Mouse (Mus musculus) mouse trophoblast stem cell (cell line): ENCODE results near the gene Bmper.

Source experiments
- in situ Hi-C, 2 experiments: fragments of 300-500 bp; cut with MseI, MboI; formaldehyde crosslinking; loops; 2 replicates in 1 of 2; 3 replicates in 1 of 2; pipeline ENCODE4 v1.15.1; 2025

Bmper gene

DNA sequence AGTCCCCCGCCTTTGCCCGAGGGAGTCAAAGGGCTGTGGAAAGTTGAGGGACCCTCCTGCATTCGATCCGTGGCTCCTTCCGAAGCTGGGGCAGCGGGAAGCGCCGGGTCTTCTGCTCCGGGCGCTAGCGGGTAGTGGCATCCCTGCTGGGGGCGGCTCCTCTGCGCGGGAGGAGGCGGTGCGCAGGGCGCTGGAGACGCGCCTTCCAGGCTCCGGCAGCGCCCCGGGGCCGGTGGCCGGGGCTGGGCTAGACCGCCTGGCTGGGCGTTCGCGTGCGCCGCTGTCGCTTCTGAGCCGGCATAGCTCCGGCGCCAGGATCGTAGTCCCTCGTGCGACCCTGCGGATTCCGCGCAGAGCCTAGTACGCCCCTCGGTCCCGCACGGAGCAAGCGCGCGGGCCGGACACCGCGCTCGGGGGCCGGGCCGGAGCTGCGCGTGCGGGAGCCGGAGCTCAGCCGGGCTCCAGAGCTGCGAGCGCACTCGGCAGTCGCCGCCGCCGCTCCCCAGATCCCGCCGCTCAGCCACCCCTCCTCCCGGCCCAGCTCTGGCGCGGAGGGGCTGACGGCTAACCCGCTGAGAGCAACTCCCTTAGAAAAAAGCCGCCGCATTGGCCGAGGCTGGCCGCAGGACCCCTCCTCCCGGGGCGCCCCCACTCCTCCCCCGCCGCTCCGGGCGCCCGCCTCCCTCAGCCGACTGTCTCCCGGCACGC lies at the start of gene Bmper:
TSS of gene Bmper (plus strand) at position 236 of the 708 bp plus-strand sequence.
- in situ Hi-C loops, result loop anchor here (25.0 kb wide), 1 partner anchor 511 kb away; no protein-coding TSS in a partner anchor

GRCm38 (mm10) chr9:23177476-23177875 lies 45.4 kb upstream of the Bmper start:
- in situ Hi-C loops, result no loop called here

- in situ Hi-C loops, result no loop called here
These were observed 35.7 kb upstream of the Bmper start for GRCm38 (mm10) chr9:23187181-23187580.

DNA sequence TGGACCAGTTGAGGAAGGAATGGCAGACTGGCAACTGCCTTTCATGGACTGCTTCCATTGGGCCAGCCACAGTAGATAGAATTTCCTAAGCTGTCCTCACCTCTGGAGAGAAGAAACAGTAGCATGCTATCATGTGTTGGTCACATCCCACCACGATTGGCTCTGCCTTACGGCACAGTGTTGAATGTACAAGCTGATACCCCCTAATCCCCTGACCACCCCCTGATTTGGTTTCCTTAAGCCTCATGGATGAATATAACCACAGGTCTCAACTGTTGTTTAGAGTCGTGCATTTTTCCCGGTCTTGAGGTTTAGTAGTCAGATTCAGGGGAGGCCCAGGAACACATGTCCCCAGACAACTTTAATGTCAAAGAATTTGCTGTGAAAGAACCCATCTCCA lies 34.7 kb upstream of the Bmper start:
- in situ Hi-C loops, result no loop called here

DNA sequence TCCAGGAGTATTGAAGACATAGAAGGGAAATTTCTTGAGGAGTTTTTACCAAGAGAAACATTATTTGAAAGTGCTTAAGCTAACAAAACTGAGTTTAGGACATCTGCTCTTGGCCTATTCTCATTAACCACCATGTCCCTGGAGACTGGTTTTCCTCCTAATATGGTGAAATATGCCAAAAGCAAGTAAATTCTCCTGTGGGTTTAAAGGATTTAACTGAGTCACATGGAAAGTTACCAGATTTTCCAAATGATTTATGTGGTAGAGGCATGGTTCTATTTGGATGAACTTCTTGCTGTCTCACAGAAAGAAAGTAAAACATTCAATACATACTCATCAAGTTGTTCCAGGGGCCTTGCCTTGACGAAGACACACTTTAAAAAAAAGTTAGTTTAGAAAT lies 31.9 kb upstream of the Bmper start:
- in situ Hi-C loops, result no loop called here

DNA sequence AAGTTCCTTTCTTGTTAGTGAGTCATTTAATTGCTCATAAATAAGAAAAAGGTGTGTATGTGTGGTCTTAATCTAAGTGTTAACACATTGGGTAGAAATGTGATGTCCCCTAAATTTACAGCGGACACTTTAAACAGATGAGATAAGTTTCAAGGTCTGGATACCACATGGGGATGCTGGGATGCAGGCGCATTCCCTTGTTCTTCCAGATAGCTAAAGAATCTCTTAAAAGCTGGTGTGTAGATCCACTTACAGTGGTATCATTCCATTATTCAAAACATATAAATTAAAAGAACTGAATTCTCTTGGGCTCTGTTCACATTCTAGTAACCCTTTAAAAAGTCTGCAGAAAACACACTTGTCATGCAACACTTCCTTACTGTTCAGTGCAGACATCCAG lies 31.4 kb upstream of the Bmper start:
- in situ Hi-C loops, result no loop called here

DNA sequence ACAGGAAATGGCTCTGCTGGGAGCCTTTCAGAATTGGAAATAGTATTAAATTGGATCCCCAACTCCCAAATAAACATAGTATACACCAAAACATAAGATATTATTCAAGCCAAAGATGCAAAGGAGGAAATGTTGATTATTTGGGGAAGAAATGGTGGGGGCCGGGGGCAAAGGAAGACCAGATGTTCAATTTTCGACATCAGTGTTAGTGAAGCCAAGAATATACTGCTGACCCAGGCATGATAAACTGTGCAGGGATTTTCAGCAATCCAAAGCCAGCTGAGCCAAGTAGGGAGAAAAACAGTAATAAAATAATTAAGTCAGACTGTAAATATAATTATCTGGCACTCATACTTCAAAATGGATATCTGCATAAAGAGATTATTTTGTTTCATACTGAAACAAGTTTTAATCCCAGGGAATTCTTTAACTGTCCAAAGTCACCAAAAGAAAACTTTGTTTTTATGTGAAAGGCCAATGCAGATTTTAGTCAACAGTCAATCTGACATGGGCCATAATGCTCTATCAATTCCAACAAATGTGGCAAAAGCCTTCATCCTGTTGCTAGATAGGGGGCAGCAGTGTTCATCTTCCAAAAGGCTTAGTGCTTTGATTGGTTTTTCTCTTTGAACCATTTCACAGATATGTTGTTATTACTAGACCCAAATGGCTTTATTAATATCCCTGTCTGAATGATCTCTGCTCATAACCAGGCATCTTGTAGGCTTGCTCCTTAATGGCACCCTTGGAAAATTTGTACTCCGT lies 30.1 kb upstream of the Bmper start:
- in situ Hi-C loops, result no loop called here

- in situ Hi-C loops, result no loop called here
These were observed 23.9 kb upstream of the Bmper start for GRCm38 (mm10) chr9:23198996-23199395.

DNA sequence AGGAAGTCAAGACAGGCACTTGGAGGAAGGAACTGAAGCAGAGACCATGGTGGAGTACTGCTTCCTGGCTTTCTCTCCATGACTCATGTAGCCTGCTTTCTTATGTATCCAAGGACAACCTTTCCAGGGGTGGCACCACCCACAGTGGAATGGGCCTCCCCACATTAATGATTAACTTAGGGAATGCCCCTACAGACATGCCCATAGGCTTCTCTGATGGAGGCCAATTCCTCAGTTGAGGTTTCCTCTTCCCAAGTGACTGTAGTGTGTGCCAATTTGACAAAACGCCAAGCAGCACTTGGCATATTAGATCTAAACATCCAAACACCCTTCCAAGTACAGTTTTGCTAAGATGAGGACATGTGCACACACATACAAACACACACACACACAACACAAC lies 23.0 kb upstream of the Bmper start:
- in situ Hi-C loops, result loop anchor here (25.0 kb wide), 1 partner anchor 488 kb away; no protein-coding TSS in a partner anchor

DNA sequence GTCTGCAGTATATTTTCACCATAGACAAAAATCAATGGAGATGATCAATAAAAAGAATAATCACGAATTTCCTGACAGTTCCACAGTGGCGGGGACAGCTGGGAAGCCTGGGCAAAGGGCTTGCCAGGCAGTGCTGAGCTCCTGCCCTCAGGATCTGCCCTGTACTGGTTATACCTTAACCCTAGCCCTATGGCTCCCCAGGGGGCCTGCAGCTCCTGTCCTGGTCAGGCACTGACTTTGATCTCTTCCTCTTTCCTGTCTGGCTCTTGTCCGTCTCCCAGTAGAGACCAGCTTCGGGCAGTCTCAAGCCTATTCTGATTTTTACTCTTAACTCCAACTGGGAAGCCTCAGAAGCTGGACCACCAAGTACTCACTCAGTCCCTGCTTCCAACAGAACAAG lies 22.0 kb upstream of the Bmper start:
- in situ Hi-C loops, result loop anchor here (25.0 kb wide), 1 partner anchor 489 kb away; no protein-coding TSS in a partner anchor

GRCm38 (mm10) chr9:23202431-23202830 lies 20.4 kb upstream of the Bmper start:
- in situ Hi-C loops, result loop anchor here (25.0 kb wide), 1 partner anchor 490 kb away; no protein-coding TSS in a partner anchor

DNA sequence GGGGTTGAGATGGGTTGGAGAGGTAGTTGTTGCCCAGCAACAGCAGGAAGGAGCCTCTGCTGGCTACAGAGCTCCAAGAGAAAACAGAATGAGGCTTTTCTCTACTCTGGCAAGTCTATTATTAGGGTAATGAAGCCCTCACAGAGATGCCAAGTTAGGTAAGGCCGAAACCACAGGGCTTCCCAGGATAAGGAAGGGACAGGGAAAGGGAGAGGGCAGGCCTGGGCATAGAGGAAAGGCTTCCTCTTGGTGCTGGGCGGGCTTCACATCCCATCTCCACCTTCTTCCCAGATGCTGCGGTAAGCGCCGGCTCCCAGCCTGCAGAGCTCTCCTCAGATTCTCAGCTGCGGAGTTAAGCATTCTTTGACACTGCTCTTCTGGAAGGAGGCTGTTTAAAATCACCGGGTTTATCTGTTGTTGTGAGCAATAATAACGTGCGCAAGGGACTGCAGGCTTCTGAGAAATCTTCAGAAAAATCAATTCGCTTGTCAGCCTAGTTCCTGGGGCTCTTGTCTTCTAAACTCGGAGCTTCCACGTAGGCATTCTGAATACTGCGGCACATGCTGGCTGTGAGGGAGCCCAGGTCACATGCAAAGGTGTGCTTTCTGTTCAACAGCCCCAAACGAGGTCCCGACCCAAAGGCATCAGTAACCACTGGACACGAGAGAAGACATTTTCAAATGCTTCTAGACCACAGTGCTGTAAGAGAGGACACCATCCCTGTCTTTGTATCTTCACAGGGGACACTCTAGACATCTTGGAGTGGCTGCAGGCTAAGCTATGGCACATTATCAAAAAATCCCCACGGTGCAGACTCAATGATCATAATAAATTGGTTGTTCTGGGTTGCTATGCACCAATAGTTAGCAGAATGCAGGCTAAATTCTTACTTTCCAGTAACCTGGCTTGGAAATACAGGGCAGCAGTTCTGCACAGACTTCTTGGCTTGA lies 18.3 kb upstream of the Bmper start:
- in situ Hi-C loops, result loop anchor here (25.0 kb wide), 1 partner anchor 492 kb away; no protein-coding TSS in a partner anchor

DNA sequence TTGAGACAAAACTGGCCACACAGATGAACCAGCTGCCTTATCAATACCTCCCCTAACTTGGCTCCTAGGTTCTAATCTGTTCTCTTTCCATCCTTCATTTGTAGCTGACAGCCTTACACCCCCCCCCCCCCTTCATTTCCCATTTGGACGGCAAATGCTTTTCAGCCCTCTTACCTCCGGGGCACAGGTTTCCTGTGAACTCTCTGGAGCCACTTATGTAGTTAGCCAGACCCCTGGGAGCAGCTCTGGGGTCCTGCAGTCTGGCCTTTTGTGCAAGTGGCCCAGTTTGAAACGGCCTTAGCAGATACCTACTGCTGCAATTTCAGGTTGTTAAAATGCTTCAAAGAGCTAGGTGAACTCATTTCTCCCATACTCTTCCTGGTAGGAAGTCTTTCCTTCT lies 17.6 kb upstream of the Bmper start:
- in situ Hi-C loops, result loop anchor here (25.0 kb wide), 1 partner anchor 493 kb away; no protein-coding TSS in a partner anchor

DNA sequence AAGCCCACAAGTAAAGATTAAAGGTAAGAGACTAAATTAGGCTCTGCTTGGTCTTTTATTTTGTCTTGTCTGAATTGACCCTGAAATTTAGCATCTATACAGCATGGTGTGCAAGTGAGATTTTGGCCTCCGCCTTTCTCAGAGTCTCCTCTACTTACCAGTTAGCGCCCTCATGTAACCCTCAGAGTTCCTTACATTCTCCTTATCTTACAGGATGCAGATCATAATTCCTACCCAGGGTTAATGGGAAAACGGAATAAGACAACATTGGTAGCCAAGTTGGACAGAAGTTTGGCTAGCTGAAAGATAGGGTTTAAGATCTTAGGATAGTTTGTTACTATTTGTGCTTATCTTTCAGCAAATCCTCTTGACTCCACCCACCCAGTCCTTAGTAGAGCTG lies 17.1 kb upstream of the Bmper start:
- in situ Hi-C loops, result loop anchor here (25.0 kb wide), 1 partner anchor 493 kb away; no protein-coding TSS in a partner anchor

DNA sequence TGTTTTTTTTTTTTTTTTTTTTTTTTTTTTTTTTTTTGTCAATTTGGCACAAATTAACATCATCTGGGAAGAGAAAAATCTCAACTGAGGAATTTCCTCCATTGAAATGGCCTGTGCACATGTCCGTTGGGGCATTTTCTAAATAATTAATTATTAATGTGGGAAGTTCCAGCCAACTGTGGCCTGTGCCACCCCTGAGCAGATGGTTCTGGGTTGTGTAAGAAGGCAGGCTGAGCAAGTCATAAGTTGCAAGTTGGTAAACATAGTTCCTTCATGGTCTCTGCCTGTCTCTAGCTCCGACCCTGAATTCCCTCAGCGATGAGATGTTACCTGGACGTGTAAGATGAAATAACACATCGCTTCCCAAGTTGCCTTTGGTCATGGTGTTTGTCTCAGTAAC lies 16.7 kb upstream of the Bmper start:
- in situ Hi-C loops, result loop anchor here (25.0 kb wide), 1 partner anchor 494 kb away; no protein-coding TSS in a partner anchor

DNA sequence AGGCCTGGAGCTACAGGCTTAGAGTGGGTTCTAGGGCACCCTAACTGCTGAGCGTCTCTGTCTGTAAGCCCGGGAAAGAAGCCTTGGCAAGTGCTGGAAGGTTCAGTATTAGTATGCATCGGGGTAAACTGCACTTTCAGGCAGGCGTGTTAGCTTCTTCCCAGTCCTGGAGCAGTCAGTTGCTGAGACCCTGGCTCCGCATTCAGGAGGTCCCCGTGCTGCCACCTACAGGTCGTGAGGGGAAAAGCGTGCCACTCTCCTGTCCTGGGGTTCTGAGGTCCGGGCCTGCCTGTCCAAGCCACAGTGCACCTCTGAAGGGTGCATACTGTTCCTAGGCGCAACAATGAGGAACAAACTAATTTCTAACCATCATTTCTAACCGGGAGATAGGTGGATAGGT lies 10.6 kb upstream of the Bmper start:
- in situ Hi-C loops, result loop anchor here (25.0 kb wide), 1 partner anchor 500 kb away; no protein-coding TSS in a partner anchor

GRCm38 (mm10) chr9:23219754-23220153 lies 3.1 kb upstream of the Bmper start:
- in situ Hi-C loops, result loop anchor here (25.0 kb wide), 1 partner anchor 507 kb away; no protein-coding TSS in a partner anchor

GRCm38 (mm10) chr9:23221976-23222375 lies 900 bp upstream of the Bmper start:
- in situ Hi-C loops, result loop anchor here (25.0 kb wide), 1 partner anchor 510 kb away; no protein-coding TSS in a partner anchor

DNA sequence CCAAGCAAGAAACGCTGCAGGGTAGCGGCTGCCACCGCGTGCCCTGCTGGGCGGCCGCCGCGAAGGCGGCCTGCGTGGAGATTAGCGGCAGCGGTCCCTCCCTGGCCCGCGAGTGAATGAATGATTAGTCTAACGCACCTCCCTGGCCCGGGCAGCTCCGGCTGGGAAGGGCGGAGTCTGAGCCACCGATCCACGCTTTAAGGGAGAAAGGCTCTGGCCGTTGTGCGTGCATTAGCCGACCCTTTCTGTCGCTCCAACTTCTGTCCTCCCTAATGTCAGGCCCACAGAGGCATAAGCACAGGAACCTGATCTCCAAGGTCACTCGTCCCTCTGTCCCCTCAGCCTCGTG lies 410 bp upstream of the Bmper start:
- in situ Hi-C loops, result loop anchor here (25.0 kb wide), 1 partner anchor 510 kb away; no protein-coding TSS in a partner anchor

DNA sequence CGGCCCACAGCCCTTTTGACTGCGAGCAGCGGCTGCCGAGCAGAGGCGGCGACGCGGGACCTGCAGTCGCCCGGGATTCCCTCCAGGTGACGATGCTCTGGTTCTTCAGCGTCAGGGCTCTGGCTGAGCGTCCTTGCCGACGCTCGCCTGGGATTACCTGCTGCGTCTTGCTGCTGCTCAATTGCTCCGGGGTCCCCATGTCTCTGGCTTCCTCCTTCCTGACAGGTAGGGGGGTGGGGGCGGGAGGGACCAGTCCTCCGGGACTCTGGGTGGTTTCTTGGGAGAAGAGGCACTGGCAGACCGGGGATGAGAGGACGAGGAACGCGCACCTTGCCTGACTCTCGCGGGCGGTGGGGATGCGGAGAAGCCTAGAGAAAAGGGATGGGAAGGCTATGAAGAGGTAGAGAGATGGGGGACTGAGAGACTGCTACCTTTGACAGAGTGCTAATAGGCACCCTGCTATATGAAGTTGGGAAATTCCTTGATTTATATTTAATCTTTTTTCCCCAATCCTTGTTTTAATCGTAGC lies 737 bp downstream of the Bmper start:
- in situ Hi-C loops, result loop anchor here (25.0 kb wide), 1 partner anchor 511 kb away; no protein-coding TSS in a partner anchor
